Mouse (Mus musculus): ENCODE measurements around the gene BC052040. TPM values are rescaled to one million over a fixed set of nuclear protein-coding genes. Genes with fewer than 3 reads are reported as not detected.

Gene BC052040
- total RNA-seq, 1 experiment = 7.9 TPM

DNA sequence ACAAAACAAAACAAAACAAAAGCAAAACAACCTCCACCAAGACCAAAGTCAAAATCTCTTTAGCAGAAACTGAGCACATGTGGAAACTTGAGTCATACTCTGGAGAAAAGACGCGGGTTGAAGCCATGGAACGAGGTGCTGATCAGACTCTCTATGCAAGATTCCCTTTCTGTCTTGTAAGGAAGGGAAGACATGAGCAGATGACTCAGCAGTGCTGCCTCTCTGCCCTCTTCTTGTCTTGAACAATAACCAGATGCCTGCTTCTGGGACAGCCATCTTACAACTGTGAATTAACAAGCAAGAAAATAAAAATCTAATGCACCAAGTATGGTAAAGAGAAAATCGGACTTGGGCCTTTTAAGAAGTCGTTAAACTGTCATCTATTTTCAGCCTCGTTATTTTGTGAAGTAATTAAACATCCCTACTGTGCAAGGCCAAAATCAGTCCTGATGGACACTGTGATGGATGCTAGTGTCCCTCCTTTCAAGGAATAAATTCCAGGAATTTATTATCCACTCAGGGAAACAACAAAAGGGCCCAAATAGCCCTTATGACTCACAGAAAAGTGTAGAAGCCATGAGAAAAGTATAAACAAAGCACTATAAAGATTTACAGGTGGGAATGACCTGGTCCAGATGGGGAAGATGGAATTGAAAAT lies 18.0 kb upstream of the BC052040 start:
- no peak for DNase-seq (ENCODE audit: low read depth, low spot score)
- in situ Hi-C loops (cut with MboI; ENCODE audit: low sequenced_read_pairs in 2 of 2, unreplicated experiment in 2 of 2) = no loop called here
- Histone ChIP-seq H3K9ac (ENCODE audit: insufficient read depth, low read depth, low read length, poor library complexity, severe bottlenecking) (no peak overlapping the region), H3K9me3 (ENCODE audit: control insufficient read depth, insufficient read depth, low read depth, low read length) (no peaks in the 10 kb centered on the region), H3K27ac (ENCODE audit: insufficient read depth, low read depth, low read length, poor library complexity, severe bottlenecking) (no peak overlapping the region), H3K4me3 (ENCODE audit: insufficient read depth in 1 of 2, low read depth in 1 of 2, low read length in 2 of 2, poor library complexity in 1 of 2, severe bottlenecking in 1 of 2) (no peak overlapping the region), H3K4me1 (ENCODE audit: control insufficient read depth in 2 of 2, insufficient read depth in 2 of 2, low read length in 2 of 2, poor library complexity in 1 of 2) (no peaks in the 10 kb centered on the region), H3K36me3 (ENCODE audit: control insufficient read depth, insufficient read depth, low read length, poor library complexity, severe bottlenecking) (no peaks in the 10 kb centered on the region)
- TF ChIP-seq ZNF384 (IDR thresholded peaks at IDR 0.05; ENCODE audit: low read depth, low read length) = no peak

DNA sequence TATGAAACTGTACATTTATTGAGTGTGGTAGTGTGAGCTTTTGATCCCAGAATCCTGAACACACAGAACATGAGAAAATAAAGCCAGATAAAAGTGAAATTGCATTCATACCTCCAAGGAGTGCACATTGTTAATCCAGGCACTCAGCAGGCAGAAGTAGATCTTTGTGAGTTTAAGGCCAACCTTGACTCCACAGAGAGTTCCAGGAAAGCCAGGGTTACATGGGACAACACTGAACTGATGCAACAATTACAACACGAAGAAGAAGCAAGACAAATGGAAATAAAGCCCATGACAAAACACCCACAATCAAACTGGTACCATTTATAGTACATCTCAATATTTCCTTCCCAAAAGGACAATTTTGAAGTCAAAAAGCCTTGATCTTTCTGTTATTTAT lies 9.5 kb upstream of the BC052040 start:
- DNase-seq (ENCODE audit: low read depth, low spot score) = no peak
- Histone ChIP-seq H3K4me3 (ENCODE audit: insufficient read depth in 1 of 2, low read depth in 1 of 2, low read length in 2 of 2, poor library complexity in 1 of 2, severe bottlenecking in 1 of 2) (no peak overlapping the region), H3K27ac (ENCODE audit: insufficient read depth, low read depth, low read length, poor library complexity, severe bottlenecking) (no peak overlapping the region), H3K9ac (ENCODE audit: insufficient read depth, low read depth, low read length, poor library complexity, severe bottlenecking) (no peak overlapping the region), H3K4me1 (ENCODE audit: control insufficient read depth in 2 of 2, insufficient read depth in 2 of 2, low read length in 2 of 2, poor library complexity in 1 of 2) (no peaks in the 10 kb centered on the region), H3K36me3 (ENCODE audit: control insufficient read depth, insufficient read depth, low read length, poor library complexity, severe bottlenecking) (no peaks in the 10 kb centered on the region), H3K9me3 (ENCODE audit: control insufficient read depth, insufficient read depth, low read depth, low read length) (no peaks in the 10 kb centered on the region)
- in situ Hi-C loops (cut with MboI; ENCODE audit: low sequenced_read_pairs in 2 of 2, unreplicated experiment in 2 of 2) = no loop called here
- TF ChIP-seq ZNF384 (IDR thresholded peaks at IDR 0.05; ENCODE audit: low read depth, low read length) = no peak
- TF ChIP-seq MAFK (IDR thresholded peaks at IDR 0.05; ENCODE audit: insufficient read depth, low read depth, low read length) = no peak
- no peak for TF ChIP-seq CHD2 (IDR thresholded peaks at IDR 0.05; ENCODE audit: low read depth, low read length)
- TF ChIP-seq HCFC1 (IDR thresholded peaks at IDR 0.05; ENCODE audit: borderline replicate concordance, insufficient read depth, low read length) = no peak
- no peak for TF ChIP-seq ZC3H11A (IDR thresholded peaks at IDR 0.05; ENCODE audit: borderline replicate concordance, low read depth, low read length)

- H3K36me3 ChIP-seq (ENCODE audit: control insufficient read depth, insufficient read depth, low read length, poor library complexity, severe bottlenecking) = no peaks in the 10 kb centered on the region
- H3K4me3 ChIP-seq (ENCODE audit: insufficient read depth in 1 of 2, low read depth in 1 of 2, low read length in 2 of 2, poor library complexity in 1 of 2, severe bottlenecking in 1 of 2) = no peak overlapping the region
- no peak overlapping the region for H3K9ac ChIP-seq (ENCODE audit: insufficient read depth, low read depth, low read length, poor library complexity, severe bottlenecking)
- DNase-seq (ENCODE audit: low read depth, low spot score) = no peak
- TF ChIP-seq CHD2 (IDR thresholded peaks at IDR 0.05; ENCODE audit: low read depth, low read length) (no peak), ZNF384 (IDR thresholded peaks at IDR 0.05; ENCODE audit: low read depth, low read length) (no peak), ZC3H11A (IDR thresholded peaks at IDR 0.05; ENCODE audit: borderline replicate concordance, low read depth, low read length) (no peak), HCFC1 (IDR thresholded peaks at IDR 0.05; ENCODE audit: borderline replicate concordance, insufficient read depth, low read length) (no peak), MAFK (IDR thresholded peaks at IDR 0.05; ENCODE audit: insufficient read depth, low read depth, low read length) (no peak)
- H3K27ac ChIP-seq (ENCODE audit: insufficient read depth, low read depth, low read length, poor library complexity, severe bottlenecking) = no peak overlapping the region
- H3K4me1 ChIP-seq (ENCODE audit: control insufficient read depth in 2 of 2, insufficient read depth in 2 of 2, low read length in 2 of 2, poor library complexity in 1 of 2) = peaks cover 0 to 4% of the 10 kb centered on the region in 2 experiments; a peak in 2 of 4 replicates
- in situ Hi-C loops (cut with MboI; ENCODE audit: low sequenced_read_pairs in 2 of 2, unreplicated experiment in 2 of 2) = loop anchor here in 1 of 2 experiments (25.0 kb wide), 1 partner anchor 487 kb away; the partner anchor contains the start of gene Meis2
- no peaks in the 10 kb centered on the region for H3K9me3 ChIP-seq (ENCODE audit: control insufficient read depth, insufficient read depth, low read depth, low read length)
Observed at GRCm38 (mm10) chr2:115574802-115575201, 6.7 kb upstream of the BC052040 start.

DNA sequence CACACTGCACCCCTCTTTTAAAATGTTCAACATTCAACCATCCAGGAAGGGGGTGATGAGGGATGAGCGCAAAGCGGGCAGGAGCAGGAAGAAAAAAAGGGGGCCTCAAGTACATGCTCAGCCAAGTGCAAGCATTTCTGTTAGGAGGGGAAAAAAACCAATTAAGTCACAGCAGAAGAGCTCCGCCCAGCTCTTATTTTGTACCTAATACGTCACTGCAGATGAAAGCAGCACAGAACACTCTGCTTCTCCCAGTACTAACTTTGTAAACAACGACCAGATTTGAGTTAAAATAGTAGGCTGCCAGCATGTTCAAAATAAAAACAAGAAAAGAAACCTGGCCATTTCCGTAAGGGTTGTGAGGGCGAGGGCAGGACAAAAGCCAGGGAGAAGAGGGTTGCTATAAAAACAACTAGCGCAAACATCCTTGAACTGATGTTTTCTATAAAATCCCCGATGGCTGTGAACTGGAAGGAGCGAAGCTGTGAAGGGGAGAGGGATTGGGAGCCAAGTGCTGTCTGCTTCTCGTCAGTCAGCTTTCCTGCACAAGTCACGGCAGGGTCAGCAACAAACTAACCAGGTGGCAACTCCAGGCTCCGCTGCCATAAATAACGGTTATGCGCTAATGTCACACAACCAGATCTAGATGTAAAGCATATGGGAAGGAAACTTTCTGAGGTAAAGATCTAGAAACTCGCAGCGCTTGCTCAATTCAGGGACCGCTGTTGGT lies 2.2 kb upstream of the BC052040 start:
- peaks cover 3 to 11% of the 10 kb centered on the region in 2 experiments; a peak in 3 of 4 replicates for H3K4me1 ChIP-seq (ENCODE audit: control insufficient read depth in 2 of 2, insufficient read depth in 2 of 2, low read length in 2 of 2, poor library complexity in 1 of 2)
- DNase-seq (ENCODE audit: low read depth, low spot score) = no peak
- in situ Hi-C loops (cut with MboI; ENCODE audit: low sequenced_read_pairs in 2 of 2, unreplicated experiment in 2 of 2) = loop anchor here in 1 of 2 experiments (25.0 kb wide), 1 partner anchor 483 kb away; the partner anchor contains the start of gene Meis2
- H3K36me3 ChIP-seq (ENCODE audit: control insufficient read depth, insufficient read depth, low read length, poor library complexity, severe bottlenecking) = no peaks in the 10 kb centered on the region
- H3K4me3 ChIP-seq (ENCODE audit: insufficient read depth in 1 of 2, low read depth in 1 of 2, low read length in 2 of 2, poor library complexity in 1 of 2, severe bottlenecking in 1 of 2) = peak overlapping the region; percentile 42 to 88
- TF ChIP-seq CHD2 (IDR thresholded peaks at IDR 0.05; ENCODE audit: low read depth, low read length) = no peak
- no peak for TF ChIP-seq ZC3H11A (IDR thresholded peaks at IDR 0.05; ENCODE audit: borderline replicate concordance, low read depth, low read length)
- no peak for TF ChIP-seq HCFC1 (IDR thresholded peaks at IDR 0.05; ENCODE audit: borderline replicate concordance, insufficient read depth, low read length)
- TF ChIP-seq ZNF384 (IDR thresholded peaks at IDR 0.05; ENCODE audit: low read depth, low read length) = no peak
- TF ChIP-seq MAFK (IDR thresholded peaks at IDR 0.05; ENCODE audit: insufficient read depth, low read depth, low read length) = no peak
- peak overlapping the region; percentile 56; the same call in 1 of the 2 replicates for H3K27ac ChIP-seq (ENCODE audit: insufficient read depth, low read depth, low read length, poor library complexity, severe bottlenecking)
- H3K9me3 ChIP-seq (ENCODE audit: control insufficient read depth, insufficient read depth, low read depth, low read length) = no peaks in the 10 kb centered on the region
- peak overlapping the region; percentile 55 for H3K9ac ChIP-seq (ENCODE audit: insufficient read depth, low read depth, low read length, poor library complexity, severe bottlenecking)
